Mouse (Mus musculus): ENCODE data around the gene Rab4b. TPM values are rescaled to one million over a fixed set of nuclear protein-coding genes. Genes with fewer than 3 reads are reported as not detected.

Gene Rab4b
- 65.0 and 66.6 TPM in 2 replicates for polyA plus RNA-seq (2012; ENCODE audit: insufficient read depth, insufficient read length, missing spikeins)

DNA sequence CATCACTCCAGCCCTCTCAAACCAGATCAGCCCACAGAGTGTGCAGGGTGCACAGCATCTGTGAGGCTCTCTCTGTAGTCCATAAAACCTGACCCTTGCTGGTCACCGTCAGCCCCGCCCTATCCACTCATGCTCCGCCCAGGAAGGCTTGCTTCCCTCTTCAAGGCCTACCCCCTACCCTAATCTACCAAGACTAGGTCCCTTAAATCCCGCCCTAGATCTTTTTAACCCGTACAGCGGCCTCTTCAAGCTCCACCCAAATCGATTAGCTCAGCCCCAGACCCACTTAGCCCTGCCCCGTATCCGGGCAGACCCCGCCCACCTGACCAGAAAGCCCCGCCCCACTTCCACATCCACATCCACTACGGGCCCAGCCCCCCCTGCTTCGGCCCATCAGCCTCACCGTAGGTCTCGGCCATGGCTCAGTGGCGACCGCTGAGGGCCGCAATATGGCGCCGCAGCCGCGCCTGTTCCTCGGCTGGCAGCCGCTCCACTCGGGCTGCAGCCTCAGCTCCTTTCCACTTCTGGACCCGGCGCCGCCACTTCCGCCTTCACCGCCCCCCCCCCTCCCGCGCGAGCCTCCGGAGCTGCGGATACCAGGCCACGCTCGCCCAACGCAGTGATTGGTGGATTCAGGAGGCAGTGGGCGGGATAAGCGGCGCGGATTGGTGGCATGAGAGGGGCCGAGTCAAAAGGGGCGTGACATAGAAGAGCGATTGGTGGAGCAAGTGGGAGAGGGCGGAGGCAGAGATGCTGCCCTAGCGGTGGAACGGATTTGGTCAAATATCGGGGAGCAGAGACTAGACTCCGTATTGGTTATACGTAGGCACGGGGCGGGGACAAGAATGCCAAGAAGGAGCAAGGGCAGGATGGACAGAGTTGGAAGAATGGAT, at the start of gene Rab4b:
Rab4b (minus strand) TSS at position 573 of the 893 bp plus-strand sequence.
- Histone ChIP-seq H3K4me1 (ENCODE audit: control insufficient read depth, insufficient read depth, low read length) (peaks cover 9% of the 10 kb centered on the region), H3K4me3 (ENCODE audit: insufficient read depth, low read length) (peak within 1 kb of the TSS; percentile 74)
- TF ChIP-seq CTCF (IDR thresholded peaks at IDR 0.05; ENCODE audit: low read depth, low read length) (no peak), POLR2A (IDR thresholded peaks at IDR 0.05; ENCODE audit: borderline replicate concordance, low read depth, low read length) (no peak)

DNA sequence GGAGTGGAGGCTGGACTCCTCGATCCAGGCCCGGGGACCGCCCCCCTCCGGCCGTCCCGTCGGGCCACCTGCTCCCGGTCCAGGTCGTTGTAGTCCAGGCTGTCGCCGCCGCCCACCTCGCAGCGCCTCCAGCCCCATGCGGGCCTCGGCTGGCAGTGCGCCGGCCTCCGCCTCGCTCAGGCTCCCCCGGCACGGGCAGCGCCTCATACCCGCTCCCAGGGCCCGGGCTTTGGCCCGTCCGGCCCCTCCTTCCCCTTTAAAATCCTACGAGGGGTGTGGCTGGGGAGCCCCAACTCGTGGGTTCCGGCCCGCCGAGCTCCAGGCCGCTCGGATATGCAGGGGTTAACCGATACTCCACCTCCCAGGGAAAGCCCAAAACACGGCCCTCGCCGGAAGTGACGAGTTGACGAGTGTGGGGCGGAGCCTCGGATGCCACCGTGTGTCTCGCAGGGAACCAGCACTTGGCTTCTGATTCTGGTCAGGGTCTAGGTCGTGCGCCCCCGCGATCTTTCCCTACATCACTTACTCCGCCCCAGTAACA, 49.7 kb upstream of the Rab4b start, which contains the start of gene Itpkc:
Itpkc (minus strand) TSS at position 381 of the 541 bp plus-strand sequence.
- TF ChIP-seq POLR2A (IDR thresholded peaks at IDR 0.05; ENCODE audit: borderline replicate concordance, low read depth, low read length) (no peak), CTCF (IDR thresholded peaks at IDR 0.05; ENCODE audit: low read depth, low read length) (no peak)
- H3K27ac ChIP-seq (ENCODE audit: insufficient read depth, low read depth, low read length) = peak within 1 kb of the TSS; percentile 62
- peak within 1 kb of the TSS; percentile 94 for H3K4me3 ChIP-seq (ENCODE audit: insufficient read depth, low read length)
- peaks cover 42% of the 10 kb centered on the region for H3K4me1 ChIP-seq (ENCODE audit: control insufficient read depth, insufficient read depth, low read length)

More for the DNA sequence above, at the start of gene Rab4b:
- peak within 1 kb of the TSS; percentile 82 for H3K27ac ChIP-seq (ENCODE audit: insufficient read depth, low read depth, low read length)

DNA sequence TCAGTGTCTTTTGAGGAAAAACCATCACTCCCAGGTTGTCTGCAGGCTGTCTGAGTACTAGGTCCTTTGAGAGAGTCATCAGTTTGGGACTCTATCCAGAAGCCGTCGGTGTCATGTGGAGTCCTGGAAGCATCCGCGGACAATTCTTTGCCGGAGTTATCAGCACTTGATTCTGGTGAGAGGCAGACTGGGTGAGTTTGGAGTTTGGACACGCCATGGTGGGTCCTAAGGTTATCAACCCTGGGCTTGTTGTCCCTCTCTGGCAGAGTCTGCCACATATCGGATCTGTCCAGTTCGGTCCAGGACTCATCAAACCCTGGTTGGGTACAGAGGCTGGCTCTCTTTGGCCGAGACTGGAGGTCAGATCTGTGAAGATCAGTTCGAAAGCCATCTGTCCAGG, 49.0 kb upstream of the Rab4b start:
- Histone ChIP-seq H3K4me1 (ENCODE audit: control insufficient read depth, insufficient read depth, low read length) (peaks cover 41% of the 10 kb centered on the region), H3K4me3 (ENCODE audit: insufficient read depth, low read length) (peak overlapping the region; percentile 94), H3K27ac (ENCODE audit: insufficient read depth, low read depth, low read length) (peak overlapping the region; percentile 46; the same call in 1 of the 2 replicates)
- TF ChIP-seq CTCF (IDR thresholded peaks at IDR 0.05; ENCODE audit: low read depth, low read length) = no peak

DNA sequence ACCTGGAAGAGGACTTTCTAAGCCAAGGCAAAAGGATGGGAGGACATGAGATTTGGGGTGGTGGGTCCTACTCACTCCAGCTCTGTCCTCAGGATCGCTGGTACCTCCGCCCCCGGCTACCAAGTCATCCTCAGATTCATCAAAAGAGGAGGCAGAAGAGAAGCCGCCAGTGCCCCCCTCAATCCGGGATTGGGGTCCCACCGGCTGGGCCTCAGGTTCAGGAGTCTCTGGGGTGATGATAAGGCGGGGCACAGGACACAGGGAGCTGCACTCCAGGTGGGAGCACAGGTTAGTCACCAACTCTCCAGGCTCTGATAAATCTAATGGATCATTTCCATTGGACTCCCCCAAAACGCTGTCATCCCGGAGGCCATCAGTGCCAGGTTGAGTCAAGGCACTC, 48.6 kb upstream of the Rab4b start:
- H3K4me1 ChIP-seq (ENCODE audit: control insufficient read depth, insufficient read depth, low read length) = peaks cover 39% of the 10 kb centered on the region
- H3K4me3 ChIP-seq (ENCODE audit: insufficient read depth, low read length) = peak overlapping the region; percentile 94
- H3K27ac ChIP-seq (ENCODE audit: insufficient read depth, low read depth, low read length) = no peak overlapping the region
- TF ChIP-seq CTCF (IDR thresholded peaks at IDR 0.05; ENCODE audit: low read depth, low read length) (no peak), POLR2A (IDR thresholded peaks at IDR 0.05; ENCODE audit: borderline replicate concordance, low read depth, low read length) (no peak)

DNA sequence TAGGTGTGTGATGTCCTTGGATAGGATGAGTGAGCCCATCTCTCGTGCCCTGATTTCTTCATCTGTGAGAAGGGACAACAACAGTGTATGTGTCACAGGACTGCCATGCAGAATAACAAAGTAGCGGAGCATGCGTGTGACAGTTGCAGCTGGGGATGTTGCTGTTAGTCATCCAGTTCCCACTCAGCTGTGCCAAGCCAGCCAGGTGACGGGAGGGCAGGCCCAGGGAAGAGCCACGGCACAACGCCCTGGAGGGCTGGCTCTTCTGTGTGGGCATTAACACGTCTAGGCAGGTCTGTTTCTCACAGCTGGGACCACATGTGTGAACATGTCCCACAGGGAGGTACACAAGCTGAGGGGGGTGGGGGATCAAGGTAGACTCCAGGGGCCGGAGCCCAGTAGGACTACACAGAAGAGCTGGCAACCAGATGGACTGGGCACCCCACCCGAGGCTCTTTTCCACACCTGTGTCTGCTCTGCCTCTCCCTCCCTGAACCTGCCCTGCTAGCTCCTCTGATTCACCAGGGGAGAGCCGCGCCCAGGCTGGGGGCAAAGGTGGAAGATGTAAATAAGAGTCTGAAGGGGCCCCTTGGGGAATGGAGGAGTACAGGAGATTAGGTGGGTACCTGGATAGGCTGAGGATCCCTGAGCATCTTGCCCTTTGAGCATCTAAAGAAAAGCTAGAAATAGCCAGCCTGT, 46.3 kb upstream of the Rab4b start:
- Histone ChIP-seq H3K4me3 (ENCODE audit: insufficient read depth, low read length) (no peak overlapping the region), H3K27ac (ENCODE audit: insufficient read depth, low read depth, low read length) (no peak overlapping the region), H3K4me1 (ENCODE audit: control insufficient read depth, insufficient read depth, low read length) (peaks cover 34% of the 10 kb centered on the region)
- TF ChIP-seq CTCF (IDR thresholded peaks at IDR 0.05; ENCODE audit: low read depth, low read length) (no peak), POLR2A (IDR thresholded peaks at IDR 0.05; ENCODE audit: borderline replicate concordance, low read depth, low read length) (no peak)

DNA sequence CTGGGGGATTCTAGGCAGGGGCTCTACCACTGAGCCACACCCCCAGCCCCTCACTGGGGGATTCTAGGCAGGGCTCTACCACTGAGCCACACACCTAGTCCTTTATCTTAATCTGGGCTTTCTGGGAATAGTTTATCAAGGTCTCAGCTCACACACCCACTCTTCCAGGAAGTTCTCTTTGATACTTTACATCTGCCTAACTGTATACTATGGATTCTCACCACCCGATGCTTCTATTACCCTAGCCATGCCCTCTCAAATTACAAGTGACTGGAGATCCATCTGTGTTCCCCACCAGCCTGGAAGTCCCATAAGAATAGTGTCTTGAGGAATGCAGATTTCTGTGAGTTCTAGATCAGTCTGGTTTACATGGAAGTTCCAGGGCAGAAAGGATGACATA, 43.8 kb upstream of the Rab4b start:
- Histone ChIP-seq H3K4me3 (ENCODE audit: insufficient read depth, low read length) (no peak overlapping the region), H3K4me1 (ENCODE audit: control insufficient read depth, insufficient read depth, low read length) (peaks cover 35% of the 10 kb centered on the region), H3K27ac (ENCODE audit: insufficient read depth, low read depth, low read length) (no peak overlapping the region)
- TF ChIP-seq POLR2A (IDR thresholded peaks at IDR 0.05; ENCODE audit: borderline replicate concordance, low read depth, low read length) (no peak), CTCF (IDR thresholded peaks at IDR 0.05; ENCODE audit: low read depth, low read length) (no peak)

DNA sequence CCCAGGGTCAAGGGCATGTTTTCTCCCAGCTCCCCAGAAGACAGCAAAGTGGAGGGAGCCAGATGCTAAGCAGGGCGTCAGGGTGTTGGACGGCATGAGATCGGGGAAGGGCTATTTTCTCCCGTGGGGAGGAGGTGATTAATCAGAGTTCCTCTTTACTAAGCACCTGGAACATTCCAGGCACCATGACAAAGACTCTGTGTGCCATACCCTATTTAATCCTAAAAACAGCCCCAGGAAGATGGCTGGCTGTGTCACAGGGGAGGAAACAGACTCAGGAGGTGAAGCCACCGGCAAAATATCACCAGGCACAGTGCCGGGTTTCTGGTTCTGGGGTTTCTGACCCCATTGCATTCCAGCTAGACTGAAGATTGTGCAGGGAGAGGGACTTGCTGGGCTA, 43.2 kb upstream of the Rab4b start:
- Histone ChIP-seq H3K4me1 (ENCODE audit: control insufficient read depth, insufficient read depth, low read length) (peaks cover 29% of the 10 kb centered on the region), H3K27ac (ENCODE audit: insufficient read depth, low read depth, low read length) (no peak overlapping the region), H3K4me3 (ENCODE audit: insufficient read depth, low read length) (no peak overlapping the region)
- no peak for TF ChIP-seq CTCF (IDR thresholded peaks at IDR 0.05; ENCODE audit: low read depth, low read length)
- TF ChIP-seq POLR2A (IDR thresholded peaks at IDR 0.05; ENCODE audit: borderline replicate concordance, low read depth, low read length) = no peak

DNA sequence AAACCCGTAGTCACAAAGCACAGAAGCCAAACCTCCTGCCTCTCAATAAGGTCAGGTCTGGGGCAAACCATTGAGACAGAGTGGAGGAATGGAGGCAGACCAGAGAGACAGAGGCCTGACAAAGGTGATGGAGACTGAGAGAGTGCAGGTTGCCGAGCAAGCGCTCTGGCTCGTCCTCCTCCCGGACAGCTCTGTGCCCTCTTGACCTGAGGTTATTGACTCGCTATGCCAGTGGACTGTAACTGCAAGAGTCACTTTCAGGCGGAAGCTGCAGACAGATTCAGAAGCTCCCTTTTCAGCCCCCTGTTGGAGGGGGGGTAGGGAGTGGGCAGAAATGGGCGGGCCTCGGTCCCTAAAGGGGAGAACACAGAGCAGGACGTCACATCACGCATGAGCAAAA, 41.2 kb upstream of the Rab4b start:
- no peak overlapping the region for H3K27ac ChIP-seq (ENCODE audit: insufficient read depth, low read depth, low read length)
- H3K4me1 ChIP-seq (ENCODE audit: control insufficient read depth, insufficient read depth, low read length) = peaks cover 13% of the 10 kb centered on the region
- H3K4me3 ChIP-seq (ENCODE audit: insufficient read depth, low read length) = no peak overlapping the region
- TF ChIP-seq POLR2A (IDR thresholded peaks at IDR 0.05; ENCODE audit: borderline replicate concordance, low read depth, low read length) (no peak), CTCF (IDR thresholded peaks at IDR 0.05; ENCODE audit: low read depth, low read length) (no peak)

DNA sequence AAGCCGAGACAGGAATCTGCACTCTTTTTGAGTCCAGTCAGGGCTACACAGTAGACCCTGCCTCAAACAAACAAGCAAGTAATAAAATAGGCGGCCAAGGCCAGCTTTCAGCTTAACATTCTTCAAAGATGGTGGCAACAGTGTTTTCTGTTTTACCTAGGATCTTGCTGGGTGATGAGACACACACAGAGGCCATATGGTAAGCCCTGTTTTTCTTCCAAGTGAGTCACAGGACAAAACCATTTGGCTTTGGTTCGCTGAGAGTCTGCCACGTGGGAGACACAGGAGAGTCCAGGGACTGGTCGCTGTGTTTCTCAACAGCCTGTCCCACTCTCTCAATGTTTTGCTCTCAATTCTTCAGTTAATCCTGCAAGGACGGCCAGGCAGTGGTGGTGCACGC, 39.9 kb upstream of the Rab4b start:
- Histone ChIP-seq H3K4me1 (ENCODE audit: control insufficient read depth, insufficient read depth, low read length) (peaks cover 9% of the 10 kb centered on the region), H3K4me3 (ENCODE audit: insufficient read depth, low read length) (no peak overlapping the region), H3K27ac (ENCODE audit: insufficient read depth, low read depth, low read length) (no peak overlapping the region)
- TF ChIP-seq CTCF (IDR thresholded peaks at IDR 0.05; ENCODE audit: low read depth, low read length) (no peak), POLR2A (IDR thresholded peaks at IDR 0.05; ENCODE audit: borderline replicate concordance, low read depth, low read length) (no peak)
